Mouse (Mus musculus) lung, postnatal 36 days (tissue): ENCODE measurements around the gene Rnf113a1.
"Not testable (repeated sequence)": the region's sequence is repeated elsewhere in the genome, so short reads cannot be mapped to it uniquely, and the experiment has no call there.

Source experiments
- DNase-seq: peaks from one replicate; pipeline ENCODE4 v3.0.0; 2022; ENCODE audit warnings: mixed read lengths

The Rnf113a1 gene

DNA sequence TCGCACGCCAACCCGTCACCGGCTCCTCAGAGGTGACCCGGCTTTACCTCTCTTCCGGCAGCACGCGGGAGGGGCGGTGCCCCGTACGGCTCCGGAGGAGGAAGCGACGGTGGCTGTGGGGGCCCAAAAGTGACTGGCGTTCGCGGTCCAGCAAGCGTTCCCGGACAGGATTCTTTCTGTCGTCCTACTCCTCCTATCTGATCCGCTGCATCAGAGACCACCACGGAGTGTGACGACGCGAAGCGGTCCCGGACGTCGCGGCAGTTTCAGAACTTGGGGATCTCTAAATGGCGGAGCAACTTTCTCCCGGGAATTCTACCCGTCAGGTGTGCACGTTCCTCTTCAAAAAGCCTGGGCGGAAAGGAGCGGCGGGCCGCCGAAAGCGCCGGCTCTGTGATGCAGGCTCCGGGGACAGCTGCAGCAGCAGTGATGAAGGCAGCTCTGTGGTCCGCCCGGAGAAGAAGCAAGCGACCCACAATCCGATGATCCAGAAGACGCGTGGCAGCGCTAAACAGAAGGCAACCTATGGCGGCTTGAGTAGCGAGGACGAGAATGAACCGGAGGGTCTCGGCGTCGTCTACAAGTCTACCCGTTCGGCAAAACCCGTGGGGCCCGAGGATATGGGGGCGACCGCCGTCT lies at the start of gene Rnf113a1, which contains the start of gene Ndufa1:
Gene Rnf113a1, plus strand, starts transcription at position 141 of the 639 bp plus-strand sequence.
Gene Ndufa1, minus strand, starts transcription at position 59 of the 639 bp plus-strand sequence.
- DNase-seq: peak; percentile 85

DNA sequence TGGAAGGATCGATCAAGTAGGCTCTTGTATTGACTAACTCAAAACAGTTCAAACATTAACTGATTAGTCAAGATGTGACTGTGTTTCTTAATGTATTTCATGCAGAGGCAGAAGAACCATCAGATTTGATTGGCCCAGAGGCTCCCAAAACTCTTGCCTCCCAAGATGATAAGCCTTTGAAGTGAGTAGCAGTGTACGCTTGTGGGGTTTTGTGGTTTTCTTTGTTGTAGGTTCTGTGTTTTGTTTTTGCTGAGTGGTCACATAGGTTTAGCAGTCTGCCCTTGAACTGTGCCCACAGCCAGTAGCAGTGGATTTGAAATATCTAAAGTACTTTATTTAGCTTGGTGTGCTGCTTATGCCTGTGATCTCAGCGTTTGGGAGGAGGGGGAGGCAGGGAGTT lies 49.3 kb upstream of the Rnf113a1 start:
- DNase-seq: no peak

DNA sequence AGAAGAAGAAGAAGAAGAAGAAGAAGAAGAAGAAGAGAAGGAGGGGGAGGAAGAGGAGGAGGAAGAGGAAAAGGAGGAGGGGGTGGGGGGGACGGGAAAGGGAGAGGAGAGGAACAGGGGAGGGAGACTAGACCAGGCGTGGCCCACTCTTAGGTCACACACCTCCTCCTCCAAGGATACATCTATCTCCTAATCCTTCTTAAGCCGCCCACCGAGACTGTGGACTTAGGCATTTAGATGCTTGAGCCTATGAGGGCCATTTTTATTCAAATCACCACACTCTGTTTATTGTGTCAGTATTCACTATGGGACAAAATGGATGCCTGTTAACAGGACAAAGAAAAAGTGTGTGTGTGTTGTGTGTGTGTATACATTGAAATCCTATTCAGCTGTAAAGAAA lies 46.5 kb upstream of the Rnf113a1 start:
- not testable (repeated sequence) for DNase-seq

DNA sequence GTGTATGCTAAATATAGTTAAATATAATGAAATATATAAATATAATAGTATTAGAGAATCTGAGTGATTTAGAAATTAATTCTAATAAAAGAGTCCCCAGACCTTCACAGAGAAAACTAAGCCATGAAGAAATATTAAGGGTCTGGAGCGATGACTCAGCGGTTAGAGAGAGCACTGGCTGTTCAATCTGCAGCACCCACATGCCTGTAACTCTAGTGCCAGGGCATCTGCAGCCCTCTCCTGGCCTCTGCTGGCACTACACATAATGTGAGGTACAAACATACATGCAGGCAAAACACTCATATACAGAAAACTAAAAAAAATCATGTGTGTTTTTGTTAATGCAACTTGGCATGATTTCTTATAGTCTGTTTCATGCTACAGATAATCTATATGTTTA lies 46.1 kb upstream of the Rnf113a1 start:
- DNase-seq: peak; percentile 15

DNA sequence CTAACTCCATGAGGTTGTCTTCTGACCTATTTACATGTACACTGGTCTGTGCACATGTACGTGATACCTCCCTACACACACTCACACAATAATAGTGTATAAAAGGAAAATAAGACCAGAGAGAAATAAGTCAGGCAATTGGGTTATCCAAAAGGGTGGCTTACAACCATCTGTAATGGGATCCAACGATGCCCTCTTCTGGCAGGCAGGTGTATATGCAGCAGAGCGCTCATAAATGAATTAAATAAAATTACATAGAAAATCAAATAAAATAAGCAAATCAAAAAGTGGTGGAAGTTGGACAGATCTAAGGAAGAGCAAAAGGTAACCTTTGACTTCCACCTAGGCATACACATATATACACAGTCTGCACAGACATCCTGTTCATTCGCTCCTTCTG lies 33.2 kb upstream of the Rnf113a1 start:
- DNase-seq: no peak

DNA sequence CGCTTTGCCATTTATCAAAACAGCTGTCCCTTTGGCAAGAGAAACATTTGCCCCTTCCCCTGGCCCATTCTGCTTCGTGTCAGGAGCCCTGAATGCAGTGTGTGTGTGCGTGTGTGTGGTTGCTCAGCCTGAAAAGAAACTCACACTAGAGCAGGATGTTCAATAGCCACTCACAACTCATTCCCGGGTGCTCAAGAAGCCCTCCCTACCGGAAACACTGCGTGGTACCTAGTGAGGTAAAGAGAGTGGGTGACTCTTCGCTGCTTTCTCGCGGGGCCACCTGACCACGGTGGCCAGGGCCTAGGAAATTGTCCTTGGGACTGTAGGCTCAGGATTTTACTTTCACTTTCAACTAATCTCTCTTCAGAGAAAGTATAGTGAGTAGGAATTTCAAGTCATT lies 29.9 kb upstream of the Rnf113a1 start:
- DNase-seq: no peak

DNA sequence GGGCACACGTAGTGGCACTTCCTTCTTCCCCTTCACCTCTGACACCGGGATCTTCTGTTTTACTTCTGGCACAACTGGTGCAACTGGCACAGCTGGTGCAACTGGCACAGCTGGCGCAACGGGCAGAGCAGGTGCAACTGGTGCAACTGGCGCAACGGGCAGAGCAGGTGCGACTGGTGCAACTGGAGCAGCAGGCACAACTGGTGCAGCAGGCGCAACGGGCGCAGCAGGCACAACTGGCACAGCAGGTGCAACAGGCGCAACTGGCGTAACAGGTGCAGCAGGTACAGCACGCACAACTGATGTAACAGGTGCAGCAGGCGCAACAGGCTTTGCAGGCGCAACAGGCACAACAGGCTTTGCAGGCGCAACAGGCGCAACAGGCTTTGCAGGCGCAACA lies 27.9 kb upstream of the Rnf113a1 start:
- no peak for DNase-seq

DNA sequence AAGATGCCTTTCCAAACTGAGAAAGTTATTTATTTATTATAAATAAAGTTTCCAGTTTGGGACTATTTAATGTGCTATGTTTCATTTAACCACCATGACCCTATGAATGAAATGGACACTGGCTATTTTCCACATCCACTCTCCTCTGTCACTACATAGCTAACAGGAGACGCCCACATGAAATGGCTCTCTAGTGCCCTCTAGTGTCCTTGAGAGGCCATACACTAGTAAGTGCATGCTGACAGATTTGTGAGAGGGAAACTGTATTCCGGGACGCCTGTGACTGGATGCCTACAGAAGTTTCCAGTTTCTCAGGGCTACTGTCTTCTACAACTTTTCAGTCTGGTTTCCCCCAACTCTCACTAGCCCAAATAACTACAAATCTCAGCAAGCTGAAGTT lies 24.0 kb upstream of the Rnf113a1 start:
- peak; percentile 77 for DNase-seq

DNA sequence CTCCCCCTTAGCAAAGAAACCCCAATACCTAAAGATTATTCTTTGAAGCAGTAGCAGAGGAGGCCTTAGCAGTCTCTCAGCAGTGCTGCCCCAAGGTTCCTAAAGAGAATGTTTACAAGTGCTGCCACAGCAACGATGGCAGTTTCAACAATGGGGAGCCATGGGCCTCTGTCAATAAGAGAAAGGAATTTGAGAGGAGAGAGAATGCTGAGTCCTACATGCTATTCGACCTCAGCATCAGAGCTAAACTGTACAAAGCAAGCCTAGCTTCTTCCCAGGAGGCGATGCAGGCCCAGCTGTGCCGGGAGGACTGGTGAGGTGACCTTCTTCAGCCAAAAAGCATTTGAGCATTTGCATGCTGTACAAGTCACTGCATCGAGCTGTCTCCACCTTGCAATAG lies 22.3 kb upstream of the Rnf113a1 start, which contains the start of gene Akap14:
Gene Akap14, minus strand, starts transcription at position 101 of the 400 bp plus-strand sequence.
- no peak for DNase-seq

DNA sequence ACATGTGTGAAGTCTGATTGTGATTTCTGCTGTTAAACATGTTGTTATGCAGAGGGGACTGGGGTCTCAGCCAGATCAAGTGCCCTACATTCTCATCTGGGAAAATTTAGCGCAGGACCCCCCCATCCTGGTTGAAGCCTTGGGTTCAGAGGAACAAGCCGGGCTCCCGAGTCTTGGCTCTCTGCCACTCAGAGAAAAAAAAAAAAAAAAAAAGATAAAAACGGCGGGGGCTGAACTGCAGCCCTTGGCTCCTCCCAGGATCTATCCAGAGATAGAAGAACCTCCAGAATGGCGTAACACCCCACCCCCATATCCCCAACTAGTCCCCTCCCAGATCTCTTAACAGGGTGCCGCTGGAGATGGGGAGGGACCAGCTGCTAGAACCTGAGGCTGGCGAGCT lies 6.6 kb upstream of the Rnf113a1 start:
- not testable (repeated sequence) for DNase-seq

DNA sequence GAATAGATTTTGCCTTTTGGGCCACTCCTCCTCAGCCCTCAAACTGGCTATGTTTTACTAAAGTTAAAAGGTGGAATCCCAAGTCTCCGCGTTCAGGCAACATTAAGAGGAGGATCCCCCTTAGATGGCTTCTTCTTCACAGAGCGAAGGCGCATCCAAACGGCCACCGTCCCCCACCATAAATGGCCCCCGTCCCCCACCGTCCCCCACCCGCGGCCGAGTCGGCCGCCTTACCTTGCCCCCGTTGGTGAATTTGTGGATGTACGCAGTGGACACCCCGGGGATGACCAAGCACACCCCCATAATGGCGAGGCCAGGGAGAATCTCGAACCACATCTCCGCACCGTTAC lies 315 bp upstream of the Rnf113a1 start:
- DNase-seq: no peak

DNA sequence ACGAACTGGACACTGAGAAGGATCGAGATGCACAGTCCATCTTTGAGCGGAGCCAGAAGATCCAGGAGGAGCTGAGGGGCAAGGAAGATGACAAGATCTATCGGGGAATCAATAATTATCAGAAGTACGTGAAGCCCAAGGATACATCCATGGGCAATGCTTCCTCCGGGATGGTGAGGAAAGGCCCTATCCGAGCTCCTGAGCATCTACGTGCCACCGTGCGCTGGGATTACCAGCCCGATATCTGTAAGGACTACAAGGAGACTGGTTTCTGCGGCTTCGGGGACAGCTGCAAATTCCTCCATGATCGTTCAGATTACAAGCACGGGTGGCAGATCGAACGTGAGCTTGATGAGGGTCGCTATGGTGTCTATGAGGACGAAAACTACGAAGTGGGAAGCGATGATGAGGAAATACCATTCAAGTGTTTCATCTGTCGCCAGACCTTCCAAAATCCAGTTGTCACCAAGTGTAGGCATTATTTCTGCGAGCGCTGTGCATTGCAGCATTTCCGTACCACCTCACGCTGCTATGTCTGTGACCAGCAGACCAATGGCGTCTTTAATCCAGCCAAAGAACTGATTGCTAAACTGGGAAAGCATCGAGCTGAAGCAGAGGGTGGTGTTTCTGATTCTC lies 817 bp downstream of the Rnf113a1 start:
- no peak for DNase-seq

DNA sequence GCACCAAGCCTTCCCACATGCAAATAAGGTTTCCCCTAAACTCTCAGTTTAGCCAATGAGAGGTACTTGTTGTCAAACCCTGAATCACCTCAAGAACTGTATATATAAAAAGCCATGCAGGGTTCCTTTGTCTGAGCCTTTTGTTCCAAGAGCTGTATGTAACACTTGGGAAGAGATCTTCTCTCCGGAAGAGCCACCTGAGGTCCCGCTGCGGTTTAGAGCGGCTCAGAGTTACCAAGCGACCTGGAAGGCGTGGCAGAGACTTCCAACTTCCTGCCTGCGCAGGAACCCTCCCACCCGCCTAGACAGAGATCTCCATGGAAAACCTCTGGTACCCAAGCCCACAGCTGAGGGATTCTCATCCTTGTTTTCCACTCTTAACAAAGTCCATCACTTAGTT lies 7.6 kb downstream of the Rnf113a1 start:
- no peak for DNase-seq

DNA sequence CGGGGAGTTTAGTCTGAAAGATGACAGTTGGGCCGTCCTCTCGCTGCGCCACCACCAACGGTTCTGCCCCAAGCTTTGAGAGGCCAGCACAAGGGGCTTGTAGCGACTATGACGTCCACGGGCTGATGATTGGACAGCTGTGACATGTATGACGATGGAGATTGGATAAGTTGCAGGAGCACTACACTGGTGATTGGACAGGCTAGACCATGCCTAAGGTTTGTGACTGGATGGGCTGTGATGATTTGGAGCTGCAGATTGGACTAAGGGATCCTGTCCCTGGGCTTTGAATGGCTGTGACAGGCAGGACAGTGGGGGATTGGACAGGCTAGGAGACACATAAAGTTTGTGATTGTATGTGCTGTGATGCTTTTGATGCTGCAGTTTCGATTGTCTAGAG lies 19.9 kb downstream of the Rnf113a1 start, which contains the start of gene Gm9:
Gene Gm9, minus strand, starts transcription at position 101 of the 400 bp plus-strand sequence.
- no peak for DNase-seq

DNA sequence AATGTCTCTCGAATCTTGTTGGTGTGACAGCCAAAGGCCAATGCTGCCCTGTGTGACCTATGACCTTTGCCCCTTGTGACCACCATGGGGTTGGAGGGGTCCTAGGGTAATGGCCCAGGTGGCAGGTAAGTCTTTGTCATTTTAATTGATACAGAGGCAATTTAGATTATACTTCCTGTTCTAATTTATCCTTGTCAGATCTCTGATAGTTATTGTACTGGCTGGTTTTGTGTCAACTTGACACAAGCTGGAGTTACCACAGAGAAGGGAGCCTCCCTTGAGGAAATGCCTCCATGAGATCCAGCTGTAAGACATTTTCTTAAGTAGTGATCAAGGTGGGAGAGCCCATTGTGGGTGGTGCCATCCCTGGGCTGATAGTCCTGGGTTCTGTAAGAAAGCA lies 31.1 kb downstream of the Rnf113a1 start, which contains the start of gene Rhox1:
Gene Rhox1, minus strand, starts transcription at position 101 of the 400 bp plus-strand sequence.
- not testable (repeated sequence) for DNase-seq
